Mouse (Mus musculus) 416B (cell line): ENCODE measurements around the gene Lmna.

Experiments
- DNase-seq: peaks from one replicate; pipeline ENCODE4 v3.0.0; 2011; ENCODE audit warnings: low read depth

Gene Lmna

GRCm38 (mm10) chr3:88446471-88447123, 63.2 kb downstream of the Lmna start:
- DNase-seq, result peak; percentile 70

DNA sequence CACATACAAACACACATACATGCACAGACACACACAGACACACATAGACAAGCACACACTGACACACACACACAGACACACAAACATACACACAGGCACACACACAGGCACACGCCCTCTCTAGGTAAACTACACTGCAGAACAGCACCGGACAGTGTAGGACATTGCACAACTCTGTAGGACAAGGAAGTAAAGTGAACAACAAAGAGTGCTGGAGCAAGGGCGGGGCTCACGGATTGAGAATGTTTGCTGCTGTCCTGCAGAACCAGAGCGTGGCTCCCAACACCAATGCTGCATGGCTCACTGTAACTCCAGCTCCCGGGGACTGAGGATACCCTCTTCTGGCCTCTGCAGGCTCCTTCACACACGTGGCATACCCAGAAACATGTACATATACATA, 66.9 kb downstream of the Lmna start:
- DNase-seq, result peak; percentile 74

GRCm38 (mm10) chr3:88442488-88442887, 67.3 kb downstream of the Lmna start:
- no peak for DNase-seq

GRCm38 (mm10) chr3:88440500-88441381, 69.0 kb downstream of the Lmna start:
- DNase-seq, result peak; percentile 71

DNA sequence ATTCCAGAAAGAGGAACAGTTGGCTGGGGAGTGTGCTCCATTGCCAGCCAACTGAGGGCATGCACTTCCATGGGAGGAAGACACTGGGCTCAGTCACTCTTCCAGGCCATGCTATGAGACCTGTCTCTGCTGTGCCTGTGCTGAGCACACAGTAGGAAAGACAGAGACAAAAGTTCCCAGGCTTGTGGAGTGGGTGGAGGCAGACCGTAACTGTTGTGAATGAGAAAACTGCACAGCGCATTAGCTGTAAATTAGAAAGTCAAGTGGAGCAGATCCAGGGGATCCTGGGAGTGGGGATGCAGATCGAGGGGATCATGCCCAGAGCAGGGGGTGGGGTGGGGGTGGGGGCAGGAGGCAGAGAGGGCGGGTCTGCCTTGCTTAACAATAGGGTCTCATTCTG, 70.2 kb downstream of the Lmna start:
- DNase-seq, result no peak

DNA sequence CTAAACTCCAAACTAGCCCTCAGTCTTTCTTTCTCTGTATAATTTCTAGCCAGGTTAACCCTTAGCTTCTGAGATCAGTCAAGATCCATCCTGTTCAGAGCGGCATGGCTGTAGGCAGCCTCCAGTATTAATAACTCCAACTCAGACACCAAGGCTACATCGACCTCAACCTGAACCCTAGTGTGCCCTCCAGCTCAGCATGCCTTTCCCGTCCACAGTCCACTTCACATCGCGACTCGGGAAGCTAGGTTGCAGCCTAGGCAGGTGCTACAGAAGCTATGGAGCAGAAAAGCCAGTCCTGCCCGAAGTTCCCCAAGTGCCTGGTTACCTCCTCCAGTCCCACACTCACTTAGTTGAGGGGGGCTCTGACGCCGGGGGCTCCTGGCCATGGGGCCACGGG, 72.3 kb downstream of the Lmna start:
- no peak for DNase-seq

GRCm38 (mm10) chr3:88436395-88437201, 73.2 kb downstream of the Lmna start:
- no peak for DNase-seq

GRCm38 (mm10) chr3:88435515-88435914, 74.2 kb downstream of the Lmna start:
- no peak for DNase-seq
